Mouse (Mus musculus) c-Kit-negative CD71-positive TER-119-positive erythroid progenitor cells, embryonic 14.5 days (primary cell): ENCODE measurements around the gene Car10.
"Not testable (repeated sequence)": the region's sequence is repeated elsewhere in the genome, so short reads cannot be mapped to it uniquely, and the experiment has no call there.

ENCODE experiments used
- DNase-seq: peaks from one replicate; pipeline ENCODE4 v3.0.0-alpha.2; 2013; ENCODE audit warnings: low read depth, low spot score

The Car10 gene

DNA sequence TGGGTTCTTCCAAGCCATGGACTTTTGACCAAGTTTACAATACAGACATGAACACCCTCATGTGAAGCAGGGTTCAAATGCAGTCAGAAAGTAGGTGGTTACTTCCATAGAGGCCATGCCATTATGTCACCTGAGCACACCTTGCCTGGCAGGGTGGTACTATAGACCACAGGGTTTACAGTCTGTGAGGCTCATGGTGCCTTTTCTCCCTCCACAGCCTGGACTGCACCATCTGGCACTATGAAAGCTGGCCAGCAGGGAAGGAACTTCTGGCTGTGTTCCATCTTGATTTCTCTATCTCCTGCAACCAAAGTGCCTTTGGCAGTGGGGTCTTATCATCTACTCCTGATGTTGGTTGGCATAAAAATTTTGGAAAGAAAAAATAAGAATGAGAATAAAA, 295.5 kb downstream of the Car10 start:
- not testable (repeated sequence) for DNase-seq

DNA sequence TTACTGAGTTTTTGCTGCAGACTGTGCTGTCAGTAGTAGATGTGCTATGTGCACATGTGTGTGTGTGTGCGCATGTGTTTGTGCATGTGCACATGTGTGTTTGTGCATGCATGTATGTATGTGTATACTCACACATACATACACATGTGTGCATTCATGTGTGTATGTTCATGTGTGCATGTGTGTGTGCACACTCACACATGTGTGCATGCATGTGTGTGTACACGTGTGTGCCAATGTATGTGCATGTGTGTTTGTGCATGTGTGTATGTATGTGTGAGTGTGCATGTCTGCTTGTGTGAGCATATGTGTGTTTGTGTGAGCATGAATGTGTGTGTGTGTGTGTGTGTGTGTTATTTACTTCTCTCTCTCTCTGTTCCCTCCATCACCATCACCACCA, 298.5 kb downstream of the Car10 start:
- DNase-seq = no peak

DNA sequence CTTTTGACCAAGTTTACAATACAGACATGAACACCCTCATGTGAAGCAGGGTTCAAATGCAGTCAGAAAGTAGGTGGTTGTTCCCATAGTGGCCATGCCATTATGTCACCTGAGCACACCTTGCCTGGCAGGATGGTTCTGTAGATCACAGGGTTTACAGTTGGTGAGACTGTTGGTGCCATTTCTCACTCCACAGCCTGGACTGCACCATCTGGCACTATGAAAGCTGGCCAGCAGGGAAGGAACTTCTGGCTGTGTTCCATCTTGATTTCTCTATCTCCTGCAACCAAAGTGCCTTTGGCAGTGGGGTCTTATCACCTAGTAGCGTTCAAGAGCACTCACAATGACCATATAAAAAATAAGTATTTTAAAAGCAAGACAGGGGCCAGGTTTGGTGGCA, 303.3 kb downstream of the Car10 start:
- DNase-seq = not testable (repeated sequence)

DNA sequence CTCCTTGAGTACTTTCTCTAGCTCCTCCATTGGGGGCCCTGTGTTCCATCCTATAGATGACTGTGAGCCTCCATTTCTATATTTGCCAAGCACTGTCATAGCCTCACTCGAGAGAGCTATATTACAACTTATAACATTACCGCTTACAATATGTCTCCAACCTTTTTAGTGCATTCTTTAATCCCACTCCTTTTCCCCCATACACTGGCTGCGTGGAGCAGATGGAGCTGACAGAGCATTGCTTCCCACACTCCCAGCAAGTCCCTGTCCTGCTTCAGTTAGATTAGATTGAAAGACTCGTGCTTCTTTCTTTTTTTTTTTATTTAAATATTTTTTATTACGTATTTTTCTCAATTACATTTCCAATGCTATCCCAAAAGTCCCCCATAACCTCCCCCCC, 310.2 kb downstream of the Car10 start:
- no peak for DNase-seq

DNA sequence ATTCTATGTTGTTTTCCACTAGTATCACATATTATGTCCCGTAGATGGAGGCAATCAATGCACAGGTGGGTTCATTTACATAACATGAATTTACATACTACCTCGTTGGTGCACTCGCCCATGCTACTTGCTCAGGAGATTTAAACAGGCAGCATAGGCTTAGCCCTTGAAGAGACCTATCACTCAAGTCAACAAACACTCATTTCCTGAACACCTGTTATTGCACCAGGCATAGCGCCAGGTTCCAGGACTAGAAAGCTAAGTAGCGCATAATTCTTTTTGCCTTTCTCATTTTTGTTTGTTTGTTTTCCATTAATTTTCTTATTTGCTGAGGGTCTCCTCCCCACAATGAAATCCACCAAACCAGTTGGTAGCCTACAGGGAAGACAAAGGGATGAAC, 333.7 kb downstream of the Car10 start:
- no peak for DNase-seq

DNA sequence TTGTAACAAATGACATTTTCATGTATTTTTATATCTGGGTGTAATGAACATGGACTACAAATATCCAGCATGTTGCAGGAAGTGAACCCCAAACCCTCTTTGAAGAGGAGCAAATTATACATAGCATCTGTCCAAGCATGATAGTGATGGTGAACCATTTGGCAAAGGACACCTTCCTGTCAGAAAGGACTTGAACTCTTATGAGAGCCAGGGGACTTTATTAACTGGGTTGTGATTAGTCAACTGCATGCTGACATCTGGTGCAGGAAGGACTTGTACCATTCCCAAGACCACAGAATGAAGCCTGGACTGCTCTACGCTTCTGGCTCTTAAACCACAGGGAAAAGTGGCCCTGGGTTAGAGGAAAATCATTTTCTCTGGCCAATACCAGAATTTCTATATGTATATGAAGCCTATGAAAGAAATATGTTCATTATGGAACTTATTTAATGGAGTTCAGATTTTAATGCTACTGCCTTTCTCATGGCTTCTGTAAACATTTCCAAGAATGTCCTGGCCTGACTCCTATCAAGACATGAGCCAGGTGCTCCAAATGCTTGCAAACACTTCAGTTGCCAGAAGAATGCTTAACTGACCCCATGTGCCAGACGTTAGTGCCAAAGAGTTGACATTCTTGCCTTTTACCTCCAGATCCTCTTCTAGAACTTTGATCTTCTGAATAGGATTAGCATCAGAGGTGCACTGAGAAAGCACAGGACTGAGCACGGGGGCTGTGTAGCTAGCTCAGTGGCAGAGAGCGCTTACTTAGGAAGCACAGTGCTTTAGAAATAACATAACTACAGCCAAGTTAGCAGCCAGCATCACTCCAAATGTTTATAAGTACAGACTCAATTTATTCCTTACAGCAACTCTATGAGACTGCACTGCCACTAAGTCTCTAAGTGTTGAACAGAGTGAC, 337.4 kb downstream of the Car10 start:
- DNase-seq = no peak

DNA sequence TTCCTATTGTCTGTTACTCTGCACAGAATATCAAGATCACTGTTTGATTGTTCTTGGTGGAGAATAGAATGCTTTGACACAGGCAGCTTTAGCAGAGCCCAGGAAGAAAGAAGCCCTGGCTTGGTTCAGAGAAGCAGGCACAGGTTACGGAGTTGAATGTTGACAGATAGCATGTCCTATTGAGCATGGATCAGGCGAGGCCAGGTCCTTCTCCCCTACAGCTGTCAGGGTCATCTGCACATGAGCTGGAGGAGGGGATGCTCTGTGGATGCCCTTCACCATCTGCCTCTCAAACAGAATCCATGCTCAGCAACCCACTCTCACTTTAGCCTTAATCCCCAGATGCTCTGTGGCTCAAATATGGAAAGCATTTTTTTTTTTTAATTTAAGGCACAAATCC, 339.1 kb downstream of the Car10 start:
- DNase-seq = no peak

DNA sequence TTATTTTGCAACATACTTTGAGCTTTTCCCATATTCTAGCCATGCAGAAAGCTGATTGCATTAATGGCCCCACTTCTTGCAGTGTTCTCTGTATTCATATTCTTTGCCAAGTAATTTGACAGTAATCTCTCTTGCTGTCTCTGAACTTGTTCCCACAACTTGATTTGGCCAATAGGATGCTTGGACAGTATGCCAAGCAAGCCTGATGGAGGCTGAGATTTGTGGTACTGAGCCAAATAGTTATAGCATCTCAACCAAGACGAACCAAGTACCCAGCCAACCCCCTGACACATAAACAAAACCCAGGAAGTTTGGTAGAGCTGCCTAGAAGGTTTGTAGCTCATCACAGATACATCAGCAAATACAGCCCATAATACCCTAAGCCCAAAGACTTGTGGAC, 342.6 kb downstream of the Car10 start:
- DNase-seq = no peak

DNA sequence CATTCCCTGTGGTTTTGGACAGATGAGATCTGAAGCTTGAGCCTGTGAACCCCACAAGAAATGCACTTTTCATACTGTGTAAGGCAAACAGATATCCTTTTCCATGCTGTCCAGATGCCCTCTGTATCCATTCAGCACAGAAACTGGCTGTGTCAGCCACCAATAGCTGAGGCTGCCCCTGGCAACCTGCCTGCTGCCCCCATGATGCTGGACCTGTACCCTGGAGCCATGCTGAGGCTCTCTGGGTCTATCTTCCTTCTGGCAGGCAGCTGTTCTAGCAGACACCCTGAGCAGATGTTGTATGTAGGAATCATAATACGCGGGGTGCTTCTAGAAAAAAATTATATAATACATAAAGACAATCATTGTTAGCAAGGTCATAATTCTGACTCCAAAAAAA, 345.9 kb downstream of the Car10 start:
- DNase-seq = no peak

DNA sequence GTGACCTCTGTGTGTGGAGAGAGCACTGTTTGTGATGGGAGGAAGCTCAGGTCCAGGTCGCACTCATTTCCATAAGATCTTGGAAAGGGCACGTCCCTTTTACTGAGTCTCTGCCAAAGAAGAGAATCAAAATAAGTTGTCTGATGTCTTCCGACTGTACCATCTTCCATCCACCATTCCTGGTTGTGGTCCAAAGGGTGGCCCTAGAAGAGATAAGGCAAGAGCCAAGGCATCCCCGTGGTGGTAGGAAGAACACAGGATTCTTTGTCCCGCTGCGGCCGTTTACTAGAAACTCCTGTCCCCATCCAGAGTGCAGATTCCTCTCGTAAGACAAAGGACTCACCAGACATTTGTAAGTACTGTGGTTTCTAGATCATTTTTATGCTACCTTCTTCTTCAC, 346.9 kb downstream of the Car10 start:
- DNase-seq = no peak

DNA sequence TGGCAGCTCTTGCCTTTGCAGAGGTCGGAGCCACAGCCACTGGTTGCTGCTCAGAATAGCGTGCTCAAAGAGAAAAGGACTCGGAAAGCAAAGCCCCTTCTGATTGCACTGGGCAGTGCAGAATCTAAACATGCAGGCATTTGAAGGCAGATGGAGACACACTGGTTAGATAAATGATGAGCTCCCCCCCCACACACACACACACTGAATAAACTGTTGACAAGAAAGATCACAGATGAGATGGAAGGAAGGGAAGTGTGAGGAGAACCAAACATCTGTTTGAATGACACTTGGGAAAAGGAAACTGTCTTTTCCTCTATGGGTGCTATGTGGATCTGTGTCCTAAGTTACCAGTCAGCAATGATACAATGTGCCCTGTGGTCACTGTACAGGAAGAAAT, 349.7 kb downstream of the Car10 start:
- DNase-seq = no peak

DNA sequence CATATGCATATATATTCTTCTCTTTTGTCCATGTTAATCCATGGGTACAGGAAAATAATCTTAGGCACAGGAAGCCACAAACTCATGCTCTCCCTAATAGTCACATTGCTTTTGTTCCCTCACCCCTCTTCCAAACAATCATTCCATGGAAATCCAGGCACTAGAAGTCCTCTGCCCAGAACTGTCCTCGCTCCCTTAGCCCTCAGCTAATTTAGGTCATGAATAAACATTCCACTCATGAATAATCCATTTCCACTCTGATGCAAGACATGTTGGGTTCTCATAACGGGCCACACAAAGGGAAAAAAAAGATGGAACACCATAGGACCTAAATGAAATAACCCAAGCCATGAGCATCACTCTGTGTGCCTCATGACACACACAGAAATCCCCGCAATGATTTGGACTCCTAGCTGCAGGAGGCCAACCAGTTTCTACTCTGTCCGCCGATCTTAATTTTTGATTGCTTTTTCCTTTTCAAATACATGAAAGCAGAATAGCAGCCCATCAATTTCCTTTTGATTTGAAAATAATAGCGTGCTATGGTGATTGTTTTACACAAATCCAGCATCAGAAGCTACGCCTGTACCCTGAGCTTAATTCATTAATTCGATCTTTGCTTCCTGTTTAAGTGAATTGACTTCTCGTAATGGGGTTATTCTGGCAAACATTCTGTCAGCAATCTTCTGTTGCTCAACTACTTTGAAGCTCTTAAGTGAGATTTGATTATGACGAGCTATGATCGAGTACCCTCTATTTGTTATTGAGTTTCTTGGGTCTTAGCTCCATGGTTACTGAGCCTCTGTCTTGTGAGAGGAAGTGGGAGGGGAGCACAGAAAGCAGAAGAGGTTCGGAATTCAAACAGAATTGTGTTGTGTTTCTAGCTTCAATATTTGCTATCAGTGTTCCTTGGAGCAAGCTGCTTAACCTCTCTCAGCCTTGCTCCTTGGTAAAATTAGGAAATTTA, 350.7 kb downstream of the Car10 start:
- no peak for DNase-seq

DNA sequence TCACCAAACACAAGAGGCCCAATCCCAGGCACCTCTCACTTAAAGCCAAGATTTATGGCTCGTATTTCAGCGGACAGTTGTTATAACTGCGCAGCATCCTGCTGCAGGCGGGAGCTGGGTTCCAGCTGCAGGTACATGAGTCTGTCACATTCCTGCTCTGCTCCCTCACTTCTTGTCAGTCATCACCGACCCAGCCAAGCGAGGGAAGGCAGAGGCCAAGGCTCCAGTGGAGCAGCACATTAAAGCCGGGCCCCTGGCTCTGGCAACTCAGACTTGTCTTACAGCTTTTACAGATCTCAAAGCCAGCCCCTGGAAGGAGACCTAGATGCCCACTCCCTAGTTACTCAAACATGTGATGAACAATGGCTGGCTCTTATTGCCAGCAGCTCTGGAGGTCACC, 352.7 kb downstream of the Car10 start:
- DNase-seq = no peak

DNA sequence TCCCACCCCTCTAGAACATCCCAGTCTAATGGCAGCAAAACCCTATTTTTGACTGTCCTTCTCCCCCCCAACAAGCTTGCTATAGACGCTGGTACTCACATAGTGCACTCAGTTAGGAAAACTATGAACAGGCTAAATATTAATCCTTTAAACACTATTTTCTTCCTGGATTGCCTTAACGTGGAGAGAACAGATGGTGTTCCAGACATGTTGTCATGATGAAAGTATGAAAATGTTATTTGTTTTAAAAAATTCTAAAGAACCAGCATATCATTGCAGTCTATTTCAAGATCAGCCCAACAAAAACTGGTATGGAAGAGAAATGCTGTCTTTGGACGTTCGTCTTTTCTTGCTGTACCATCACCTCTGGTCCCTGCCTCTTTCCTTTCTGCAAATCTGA, 368.4 kb downstream of the Car10 start:
- DNase-seq = no peak

DNA sequence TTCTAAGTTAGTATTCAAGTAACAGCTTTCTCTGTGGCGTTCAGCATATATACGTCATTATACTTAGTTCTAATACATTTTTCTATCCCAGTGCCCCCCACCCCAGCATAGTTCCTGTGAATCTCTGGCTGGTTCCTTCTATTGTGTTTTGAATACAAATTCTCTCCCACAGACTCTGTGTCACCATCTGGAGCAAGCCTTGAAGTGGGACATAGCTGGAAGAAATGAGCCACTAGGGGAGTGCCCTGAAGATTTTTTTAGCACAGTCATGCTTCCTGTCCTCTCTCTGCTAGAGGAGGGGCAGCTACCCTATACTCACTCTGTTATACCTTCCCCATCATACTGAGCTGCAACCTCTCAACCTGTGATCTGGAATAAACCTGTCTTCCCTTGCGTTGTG, 369.9 kb downstream of the Car10 start:
- no peak for DNase-seq

DNA sequence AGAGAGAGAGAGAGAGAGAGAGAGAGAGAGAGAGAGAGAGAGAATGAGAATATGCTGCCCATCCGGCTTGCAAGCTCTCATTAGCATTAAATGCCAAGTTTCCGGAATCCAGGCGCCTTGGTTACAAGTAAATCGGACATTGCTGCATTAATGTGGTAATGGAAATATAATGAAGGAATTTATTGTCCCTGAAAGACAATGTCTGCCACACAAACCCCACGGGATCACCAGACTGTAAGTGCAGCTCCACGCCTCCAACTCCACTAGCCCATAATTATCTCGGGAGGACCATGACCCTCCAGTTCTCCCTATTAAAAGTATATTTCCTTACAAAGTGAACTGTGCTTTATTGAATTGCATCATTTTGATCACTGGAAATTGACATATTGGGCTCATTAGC, 372.9 kb downstream of the Car10 start:
- no peak for DNase-seq

DNA sequence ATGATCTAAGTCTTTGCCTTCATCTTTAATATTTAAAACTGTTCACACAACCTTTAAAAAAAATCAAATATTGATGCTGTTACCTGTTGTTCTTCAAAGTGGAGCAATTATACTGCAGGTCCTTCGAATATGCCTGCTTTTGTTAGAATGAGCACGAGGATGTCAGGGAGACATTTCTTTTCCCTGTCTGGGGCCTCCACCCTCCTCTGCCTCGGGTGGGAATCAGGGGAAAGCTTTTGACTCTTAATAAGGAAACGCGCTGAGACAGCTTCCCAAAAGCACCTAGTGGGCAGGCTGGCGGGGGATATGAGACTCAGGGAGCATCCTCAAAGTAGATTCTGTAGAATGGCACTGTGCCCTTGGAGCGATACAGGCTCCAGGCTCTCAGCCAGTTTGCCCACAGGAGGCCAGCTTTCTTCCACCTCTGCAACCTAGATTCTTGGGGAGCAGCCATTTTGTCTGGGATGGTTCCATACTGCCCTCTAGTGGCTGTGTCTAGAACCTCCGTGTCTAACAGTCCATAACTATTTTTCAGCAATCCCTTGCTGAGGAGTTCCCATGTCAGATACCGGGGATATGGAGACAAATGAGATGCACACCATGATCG, 373.8 kb downstream of the Car10 start:
- peak; percentile 6 for DNase-seq

DNA sequence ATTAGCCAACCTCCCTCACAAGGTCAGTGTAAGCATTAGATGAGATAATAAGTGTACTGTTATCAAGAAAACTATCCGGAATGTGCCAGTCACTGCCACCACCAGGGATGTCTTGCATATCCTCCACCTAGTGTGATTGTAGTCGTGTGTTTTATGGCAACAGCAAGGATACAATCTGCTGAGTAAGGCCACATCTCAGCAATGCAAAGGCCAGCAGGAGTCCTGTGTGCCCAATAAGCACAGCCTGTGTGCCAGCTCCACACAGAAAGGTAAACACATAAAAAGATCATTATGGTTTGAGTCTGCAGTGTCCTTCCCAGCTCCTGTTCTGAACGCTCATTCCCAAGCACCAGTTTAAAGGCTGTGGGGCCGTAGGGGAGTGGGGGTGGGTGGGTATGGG, 386.8 kb downstream of the Car10 start:
- DNase-seq = no peak

DNA sequence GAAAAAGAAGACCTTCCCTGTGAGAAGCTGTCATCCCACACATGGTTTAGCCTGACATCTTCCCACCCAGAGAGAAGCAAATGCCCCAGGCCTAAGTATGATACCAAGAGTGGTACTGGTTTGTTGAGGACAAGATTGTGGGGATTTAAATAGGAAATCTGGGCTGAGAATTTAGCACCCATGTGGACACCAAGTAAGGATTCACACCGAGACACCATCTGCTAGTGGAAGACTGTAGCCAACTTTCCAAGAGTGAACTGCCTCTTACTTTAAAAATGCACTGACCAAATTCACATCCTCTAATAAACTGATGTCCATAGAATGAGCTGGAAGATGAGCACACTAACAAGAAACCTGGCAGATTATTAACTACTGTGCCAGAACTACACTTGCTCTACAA, 389.2 kb downstream of the Car10 start:
- no peak for DNase-seq

DNA sequence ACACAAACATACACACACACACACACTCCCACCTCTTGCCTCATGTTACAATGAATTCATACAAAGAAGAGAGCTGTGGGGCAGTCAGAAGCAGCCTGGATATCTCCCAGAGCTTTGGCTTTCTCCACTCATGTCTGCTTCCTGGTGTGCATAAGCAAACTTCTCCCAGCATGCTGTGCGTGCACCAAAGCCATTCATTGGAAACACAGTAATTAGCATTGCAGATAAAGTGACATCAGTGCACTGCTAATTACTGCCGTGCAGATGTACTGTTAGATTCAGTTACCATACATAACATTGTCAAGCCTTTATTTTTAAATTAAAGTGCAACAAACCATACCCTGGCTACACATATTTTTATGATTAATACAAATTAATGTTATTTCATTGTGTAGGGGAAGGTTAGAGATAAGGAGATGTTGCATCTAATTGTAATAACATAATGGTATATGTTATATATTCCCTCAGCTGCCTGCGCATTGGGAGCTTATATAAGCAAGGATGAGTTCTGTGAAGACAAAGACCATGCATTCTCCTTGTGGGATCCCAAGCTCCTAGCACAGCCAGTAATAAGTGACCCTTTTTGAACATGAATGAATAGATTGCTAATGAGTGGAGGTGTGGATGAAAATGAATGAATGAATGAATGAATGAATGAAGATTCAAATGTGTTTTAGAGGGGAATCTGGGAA, 390.2 kb downstream of the Car10 start:
- DNase-seq = no peak

DNA sequence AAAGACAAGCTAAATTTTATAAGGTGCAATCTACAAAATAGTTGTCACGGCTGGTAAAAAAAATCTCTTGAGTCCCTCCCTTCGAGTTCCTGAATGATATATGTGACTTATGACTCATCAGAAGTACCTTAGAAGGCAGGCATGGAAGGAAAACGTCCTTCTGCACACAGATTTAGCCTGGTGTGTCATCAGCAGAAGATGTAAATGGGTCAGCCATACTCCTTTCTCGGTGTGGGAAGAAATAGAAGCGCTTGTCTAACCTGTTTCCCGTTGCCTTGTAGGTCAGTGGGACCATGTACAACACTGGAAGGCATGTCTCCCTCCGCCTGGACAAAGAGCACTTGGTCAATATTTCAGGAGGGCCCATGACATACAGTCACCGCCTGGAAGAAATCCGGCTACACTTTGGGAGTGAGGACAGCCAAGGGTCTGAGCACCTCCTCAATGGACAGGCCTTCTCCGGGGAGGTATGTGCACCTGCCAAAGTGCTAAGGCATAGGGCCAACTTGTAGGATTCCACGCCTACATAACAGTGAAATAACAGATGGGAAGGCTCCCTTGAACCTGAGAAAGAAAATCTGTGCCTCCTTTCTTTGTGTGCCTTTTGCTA, 392.5 kb downstream of the Car10 start:
- no peak for DNase-seq
